Mouse (Mus musculus) small intestine, adult 2 months (tissue): ENCODE data around the gene Fxyd4.

ENCODE experiments used
- CTCF ChIP-seq: fragments of 200-500 bp; IDR thresholded peaks from 2 replicates; pipeline ENCODE4 v1.5.1; 2012; ENCODE audit warnings: low read depth, mild to moderate bottlenecking, control low read depth, inconsistent platforms, low read length, moderate library complexity, mixed read lengths; ENCODE audit not compliant: insufficient replicate concordance, insufficient read length; ENCODE audit errors: extremely low read depth
- POLR2A ChIP-seq: fragments of 200-500 bp; IDR thresholded peaks from 2 replicates; pipeline ENCODE4 v1.6.1; 2012; ENCODE audit warnings: low read depth, mild to moderate bottlenecking, control low read depth, inconsistent platforms, low read length, moderate library complexity

GRCm38 (mm10) chr6:117892386-117892785 is 45.1 kb downstream of the Fxyd4 start:
- TF ChIP-seq CTCF, result no peak
- no peak for TF ChIP-seq POLR2A
